Mouse (Mus musculus) intestine, postnatal 0 days (tissue): ENCODE data around the gene Nxnl1. TPM values are rescaled to one million over a fixed set of nuclear protein-coding genes. Genes with fewer than 3 reads are reported as not detected.

Source experiments
- ATAC-seq: fragments of 200-750 bp; cut with Nextera tagmentation; 2 replicates; pipeline ENCODE4 v1.8.0; 2017; ENCODE audit warnings: mild to moderate bottlenecking, moderate TSS enrichment, moderate library complexity
- H3K27ac ChIP-seq: fragments of 300-500 bp; sonication (generic); 2 replicates; pipeline ENCODE4 v1.5.1; 2014; ENCODE audit warnings: mild to moderate bottlenecking, low read depth, low read length, moderate library complexity
- H3K27me3 ChIP-seq: fragments of 300-500 bp; sonication (generic); replicated peaks from 2 replicates; pipeline ENCODE4 v1.6.1; 2014; ENCODE audit warnings: low read length, mixed read lengths; ENCODE audit not compliant: control insufficient read depth, insufficient read depth
- H3K36me3 ChIP-seq: fragments of 300-500 bp; sonication (generic); 2 replicates; pipeline ENCODE4 v1.6.1; 2014; ENCODE audit warnings: mild to moderate bottlenecking, moderate library complexity; ENCODE audit not compliant: control insufficient read depth, insufficient read depth
- H3K4me1 ChIP-seq: fragments of 300-500 bp; sonication (generic); replicated peaks from 2 replicates; pipeline ENCODE4 v1.6.1; 2014; ENCODE audit warnings: antibody characterized with exemption, low read length, mixed read lengths; ENCODE audit not compliant: control insufficient read depth, insufficient read depth
- H3K4me2 ChIP-seq: fragments of 300-500 bp; sonication (generic); replicated peaks from 2 replicates; pipeline ENCODE4 v1.6.1; 2014; ENCODE audit warnings: low read depth, mild to moderate bottlenecking, moderate library complexity
- H3K4me3 ChIP-seq: fragments of 300-500 bp; sonication (generic); 2 replicates; pipeline ENCODE4 v1.5.1; 2014; ENCODE audit warnings: low read depth, low read length
- H3K9ac ChIP-seq: fragments of 300-500 bp; sonication (generic); 2 replicates; pipeline ENCODE4 v1.6.1; 2014; ENCODE audit warnings: mild to moderate bottlenecking, low read depth, low read length
- H3K9me3 ChIP-seq: fragments of 300-500 bp; sonication (generic); 2 replicates; pipeline ENCODE4 v1.6.1; 2016; ENCODE audit warnings: mixed run types; ENCODE audit not compliant: control insufficient read depth
- CTCF ChIP-seq: sonication (generic); IDR thresholded peaks from 2 replicates; pipeline ENCODE4 v1.5.1; 2016; ENCODE audit warnings: low read depth, mild to moderate bottlenecking, control low read depth, antibody characterized with exemption, moderate library complexity
- WGBS: fragments of 180-500 bp; shearing (Covaris S2); extraction: QIAGEN DNeasy Blood & Tissue Kit; methylation state at CpG from one replicate; pipeline ENCODE4 v1.1.7; 2014; 5-methylcytosine and 5-hydroxymethylcytosine counted together
- polyA plus RNA-seq: library from polyadenylated mRNA; unstranded; fragments of >200 nt; fragmentation: Nextera tagmentation; extraction: Ambion mirVana; gene quantifications from 2 replicates; pipeline ENCODE4 v1.2.1, GENCODE M21; 2015

Gene Nxnl1
- polyA plus RNA-seq, 1 experiment from 2014 or later, result not detected

- ATAC-seq, result no peak
- Histone ChIP-seq H3K4me1 (no peaks in the 10 kb centered on the region), H3K4me2 (no peak overlapping the region), H3K9me3 (no peaks in the 10 kb centered on the region), H3K36me3 (0 out of 2 replicates have a peak, but pooled peaks cover 6% of the 10 kb centered on the region), H3K9ac (no peak overlapping the region), H3K27me3 (peaks cover 23% of the 10 kb centered on the region), H3K4me3 (no peak overlapping the region), H3K27ac (no peak overlapping the region)
- no peak for TF ChIP-seq CTCF
- 66% methylated on average over 6 of the region's 6 CpGs for WGBS
Measured at GRCm38 (mm10) chr8:71554001-71554400, 12.4 kb downstream of the Nxnl1 start.

- Histone ChIP-seq H3K4me1 (no peaks in the 10 kb centered on the region), H3K4me3 (no peak overlapping the region), H3K36me3 (peaks cover 10% of the 10 kb centered on the region; the same call in 1 of the 2 replicates), H3K27ac (no peak overlapping the region), H3K4me2 (no peak overlapping the region), H3K9me3 (no peaks in the 10 kb centered on the region), H3K27me3 (peaks cover 11% of the 10 kb centered on the region; the same call in 1 of the 2 replicates), H3K9ac (no peak overlapping the region)
- 53% methylated on average over 6 of the region's 6 CpGs for WGBS
- no peak for ATAC-seq
- no peak for TF ChIP-seq CTCF
Measured at GRCm38 (mm10) chr8:71552770-71553169, 13.6 kb downstream of the Nxnl1 start.

GRCm38 (mm10) chr8:71550754-71551153, 15.6 kb downstream of the Nxnl1 start:
- 62% methylated on average over 7 of the region's 7 CpGs for WGBS
- TF ChIP-seq CTCF, result no peak
- Histone ChIP-seq H3K27ac (no peak overlapping the region), H3K4me3 (no peak overlapping the region), H3K9me3 (no peaks in the 10 kb centered on the region), H3K4me2 (no peak overlapping the region), H3K4me1 (no peaks in the 10 kb centered on the region), H3K36me3 (peaks cover 27% of the 10 kb centered on the region; the same call in 1 of the 2 replicates), H3K27me3 (0 out of 2 replicates have a peak, but pooled peaks cover 5% of the 10 kb centered on the region), H3K9ac (no peak overlapping the region)
- ATAC-seq, result no peak

GRCm38 (mm10) chr8:71547590-71547989, 18.8 kb downstream of the Nxnl1 start:
- Histone ChIP-seq H3K36me3 (peaks cover 34% of the 10 kb centered on the region; the same call in 1 of the 2 replicates), H3K4me2 (no peak overlapping the region), H3K9me3 (no peaks in the 10 kb centered on the region), H3K9ac (no peak overlapping the region), H3K27ac (no peak overlapping the region), H3K4me1 (0 out of 2 replicates have a peak, but pooled peaks cover 2% of the 10 kb centered on the region), H3K27me3 (no peaks in the 10 kb centered on the region), H3K4me3 (no peak overlapping the region)
- no peak for TF ChIP-seq CTCF
- WGBS, result 85% methylated on average over 7 of the region's 7 CpGs
- ATAC-seq, result no peak

- Histone ChIP-seq H3K9me3 (no peaks in the 10 kb centered on the region), H3K4me1 (0 out of 2 replicates have a peak, but pooled peaks cover 2% of the 10 kb centered on the region), H3K9ac (no peak overlapping the region), H3K4me2 (no peak overlapping the region), H3K27me3 (no peaks in the 10 kb centered on the region), H3K4me3 (no peak overlapping the region), H3K36me3 (peaks cover 34% of the 10 kb centered on the region; the same call in 1 of the 2 replicates), H3K27ac (no peak overlapping the region)
- WGBS, result 89% methylated on average over 11 of the region's 11 CpGs
- no peak for TF ChIP-seq CTCF
- no peak for ATAC-seq
Measured at GRCm38 (mm10) chr8:71545053-71545452, 21.3 kb downstream of the Nxnl1 start.

- no peak for TF ChIP-seq CTCF
- Histone ChIP-seq H3K4me3 (peak overlapping the region; percentile 87), H3K9me3 (no peaks in the 10 kb centered on the region), H3K9ac (no peak overlapping the region), H3K36me3 (peaks cover 28% of the 10 kb centered on the region; the same call in 1 of the 2 replicates), H3K4me1 (0 out of 2 replicates have a peak, but pooled peaks cover 2% of the 10 kb centered on the region), H3K27ac (no peak overlapping the region), H3K4me2 (peak overlapping the region; percentile 92), H3K27me3 (no peaks in the 10 kb centered on the region)
- WGBS, result 81% methylated on average over 9 of the region's 9 CpGs
- ATAC-seq, result no peak
Measured at GRCm38 (mm10) chr8:71543755-71544154, 22.6 kb downstream of the Nxnl1 start.
